Mouse (Mus musculus) hindbrain, embryonic 13.5 days (tissue): ENCODE data around the gene 1810049J17Rik. TPM values are rescaled to one million over a fixed set of nuclear protein-coding genes. Genes with fewer than 3 reads are reported as not detected.

ENCODE experiments used
- ATAC-seq: fragments of 200-750 bp; cut with Nextera tagmentation; 2 replicates; pipeline ENCODE4 v1.8.0; 2017; ENCODE audit warnings: moderate TSS enrichment; ENCODE audit not compliant: low FRiP score
- H3K27ac ChIP-seq: fragments of 300-500 bp; sonication (generic); 2 replicates; pipeline ENCODE4 v1.5.1; 2015; ENCODE audit warnings: inconsistent platforms, mild to moderate bottlenecking, moderate library complexity
- H3K27me3 ChIP-seq: fragments of 300-500 bp; sonication (generic); 2 replicates; pipeline ENCODE4 v1.6.1; 2015; ENCODE audit warnings: mild to moderate bottlenecking, inconsistent platforms
- H3K36me3 ChIP-seq: fragments of 300-500 bp; sonication (generic); 2 replicates; pipeline ENCODE4 v1.6.1; 2015; ENCODE audit warnings: mild to moderate bottlenecking, inconsistent platforms
- H3K4me1 ChIP-seq: fragments of 300-500 bp; sonication (generic); replicated peaks from 2 replicates; pipeline ENCODE4 v1.6.1; 2015; ENCODE audit warnings: inconsistent platforms
- H3K4me2 ChIP-seq: fragments of 300-500 bp; sonication (generic); 2 replicates; pipeline ENCODE4 v1.6.1; 2015; ENCODE audit warnings: inconsistent platforms, mild to moderate bottlenecking, moderate library complexity
- H3K4me3 ChIP-seq: fragments of 300-500 bp; sonication (generic); 2 replicates; pipeline ENCODE4 v1.5.1; 2015; ENCODE audit warnings: mild to moderate bottlenecking, inconsistent platforms
- H3K9ac ChIP-seq: fragments of 300-500 bp; sonication (generic); 2 replicates; pipeline ENCODE4 v1.6.1; 2015; ENCODE audit warnings: mild to moderate bottlenecking, inconsistent platforms
- H3K9me3 ChIP-seq: fragments of 300-500 bp; sonication (generic); 2 replicates; pipeline ENCODE4 v1.6.1; 2016; ENCODE audit warnings: inconsistent platforms
- WGBS: fragments of 180-500 bp; shearing (Covaris S2); methylation state at CpG from one replicate; pipeline ENCODE4 v1.1.7; 2015; 5-methylcytosine and 5-hydroxymethylcytosine counted together
- polyA plus RNA-seq: library from polyadenylated mRNA; unstranded; fragments of >200 nt; fragmentation: Nextera tagmentation; extraction: Ambion mirVana; gene quantifications from 2 replicates; pipeline ENCODE4 v1.2.1, GENCODE M21; 2015

1810049J17Rik gene
- polyA plus RNA-seq, 1 experiment from 2014 or later, result not detected

DNA sequence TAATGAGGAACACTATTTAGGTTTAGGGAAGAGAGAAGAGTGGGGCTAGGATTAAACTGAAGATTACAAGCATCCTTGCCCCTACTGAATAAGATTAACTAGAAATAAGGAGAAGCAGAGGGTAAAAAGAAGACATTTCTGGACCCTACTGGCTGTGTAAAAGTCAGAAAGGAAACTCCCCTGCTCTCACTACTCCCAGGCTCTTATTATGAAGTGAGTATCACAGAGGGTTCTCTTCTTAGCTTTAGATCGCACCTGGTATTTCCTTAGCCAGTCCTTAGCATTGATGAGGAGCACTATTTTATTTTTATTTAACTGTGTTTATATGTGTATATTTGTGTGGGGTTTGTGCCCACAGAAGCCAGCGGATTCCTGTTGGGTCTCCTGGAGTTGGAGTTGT, 25.5 kb downstream of the 1810049J17Rik start:
- Histone ChIP-seq H3K36me3 (no peaks in the 10 kb centered on the region), H3K27ac (no peak overlapping the region), H3K4me3 (no peak overlapping the region), H3K27me3 (no peaks in the 10 kb centered on the region), H3K9me3 (no peaks in the 10 kb centered on the region), H3K4me2 (no peak overlapping the region), H3K4me1 (no peaks in the 10 kb centered on the region), H3K9ac (no peak overlapping the region)
- no peak for ATAC-seq
- WGBS, result 75% methylated on average over 2 of the region's 2 CpGs

DNA sequence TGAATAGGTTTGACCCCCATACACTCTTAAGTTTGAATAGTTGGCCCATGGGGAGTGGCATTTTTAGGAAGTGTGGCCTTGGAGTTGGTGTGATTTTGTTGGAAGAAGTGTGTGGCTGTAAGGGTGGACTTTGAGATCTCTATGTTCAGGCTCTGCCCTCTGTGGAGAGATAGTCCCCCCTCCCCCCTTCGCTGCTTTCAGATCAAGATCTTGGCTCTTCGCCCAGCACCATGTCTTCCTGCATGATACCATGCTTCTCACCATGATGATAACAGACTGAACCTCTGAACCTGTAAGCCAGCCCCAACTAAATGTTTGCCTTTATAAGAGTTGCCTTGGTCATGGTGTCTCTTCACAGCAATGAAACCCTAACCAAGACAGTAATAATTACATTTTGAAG, 29.9 kb downstream of the 1810049J17Rik start:
- no peak overlapping the region for H3K9ac ChIP-seq
- no peak overlapping the region for H3K27ac ChIP-seq
- no peaks in the 10 kb centered on the region for H3K4me1 ChIP-seq
- no peaks in the 10 kb centered on the region for H3K36me3 ChIP-seq
- H3K27me3 ChIP-seq, result no peaks in the 10 kb centered on the region
- no peak overlapping the region for H3K4me3 ChIP-seq
- 92% methylated on average over 2 of the region's 2 CpGs for WGBS
- no peak overlapping the region for H3K4me2 ChIP-seq
- no peak for ATAC-seq
- H3K9me3 ChIP-seq, result no peaks in the 10 kb centered on the region

DNA sequence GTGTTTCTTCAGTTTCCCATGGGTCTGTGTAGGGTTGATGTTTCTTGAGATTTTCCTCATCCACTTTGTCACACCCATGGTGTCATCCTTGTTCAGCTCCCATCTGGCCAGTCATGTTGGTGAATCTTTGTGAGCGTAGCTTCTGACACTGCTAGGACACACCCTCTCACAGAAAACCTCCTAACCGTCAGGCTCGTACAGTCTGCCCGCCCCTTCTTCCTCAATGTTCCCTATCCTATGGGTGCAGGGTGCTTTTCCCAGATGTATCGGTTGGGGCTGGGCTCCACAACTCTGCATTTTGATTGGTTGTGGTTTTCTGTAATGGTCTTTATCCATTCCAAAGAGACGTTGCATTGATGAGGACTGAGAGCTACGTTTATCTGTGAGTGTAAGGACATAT, 31.4 kb downstream of the 1810049J17Rik start:
- H3K9me3 ChIP-seq, result no peaks in the 10 kb centered on the region
- H3K4me1 ChIP-seq, result no peaks in the 10 kb centered on the region
- no peaks in the 10 kb centered on the region for H3K36me3 ChIP-seq
- H3K27ac ChIP-seq, result no peak overlapping the region
- 84% methylated on average over 7 of the region's 7 CpGs for WGBS
- no peak overlapping the region for H3K4me2 ChIP-seq
- no peak overlapping the region for H3K9ac ChIP-seq
- H3K4me3 ChIP-seq, result no peak overlapping the region
- H3K27me3 ChIP-seq, result no peaks in the 10 kb centered on the region
- no peak for ATAC-seq

GRCm38 (mm10) chr15:12285535-12285809, 36.2 kb downstream of the 1810049J17Rik start:
- Histone ChIP-seq H3K27me3 (no peaks in the 10 kb centered on the region), H3K4me2 (no peak overlapping the region), H3K27ac (no peak overlapping the region), H3K36me3 (no peaks in the 10 kb centered on the region), H3K4me3 (no peak overlapping the region), H3K9ac (no peak overlapping the region), H3K4me1 (no peaks in the 10 kb centered on the region), H3K9me3 (peaks cover 8% of the 10 kb centered on the region; the same call in 1 of the 2 replicates)
- ATAC-seq, result no peak
- WGBS, result 80% methylated on average over 5 of the region's 5 CpGs

DNA sequence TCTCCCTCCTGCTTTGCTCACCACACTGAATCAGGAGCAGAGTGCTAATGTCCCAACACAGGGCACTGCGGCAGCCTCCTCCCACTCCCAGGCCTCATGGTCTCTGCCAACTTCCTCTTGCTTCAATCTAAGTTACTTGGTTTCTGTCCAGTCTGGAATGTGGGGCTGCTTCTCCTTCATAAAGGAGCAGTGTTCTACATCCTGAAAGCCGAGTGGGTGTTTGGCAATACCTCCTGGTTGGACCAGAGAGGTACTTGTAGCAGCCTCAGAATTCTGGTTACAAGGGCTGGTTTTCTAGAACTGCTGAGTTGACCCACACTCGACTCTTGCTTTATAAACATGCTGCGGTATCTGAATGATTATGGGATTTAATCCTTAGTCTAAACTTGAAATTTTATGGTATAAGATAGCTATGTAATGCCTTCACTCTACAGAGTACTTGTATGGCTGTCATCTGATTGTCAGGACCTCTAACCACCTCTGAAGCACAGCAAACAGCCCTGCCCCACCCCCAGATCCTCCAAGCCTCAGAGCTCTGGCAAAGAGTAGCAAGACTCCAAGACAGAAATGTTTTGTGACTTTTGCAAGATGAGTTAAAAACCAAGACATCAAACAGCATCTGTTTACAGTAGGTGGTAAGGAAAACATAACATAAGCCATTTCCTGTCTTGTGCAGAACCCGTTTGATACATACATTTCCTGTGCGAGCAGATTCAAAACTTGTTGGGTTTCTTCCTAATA, 36.7 kb downstream of the 1810049J17Rik start:
- Histone ChIP-seq H3K4me1 (no peaks in the 10 kb centered on the region), H3K9me3 (peaks cover 8% of the 10 kb centered on the region; the same call in 1 of the 2 replicates), H3K4me2 (no peak overlapping the region), H3K27me3 (no peaks in the 10 kb centered on the region), H3K4me3 (no peak overlapping the region), H3K27ac (no peak overlapping the region), H3K36me3 (no peaks in the 10 kb centered on the region), H3K9ac (no peak overlapping the region)
- 85% methylated on average over 6 of the region's 6 CpGs for WGBS
- ATAC-seq, result no peak

DNA sequence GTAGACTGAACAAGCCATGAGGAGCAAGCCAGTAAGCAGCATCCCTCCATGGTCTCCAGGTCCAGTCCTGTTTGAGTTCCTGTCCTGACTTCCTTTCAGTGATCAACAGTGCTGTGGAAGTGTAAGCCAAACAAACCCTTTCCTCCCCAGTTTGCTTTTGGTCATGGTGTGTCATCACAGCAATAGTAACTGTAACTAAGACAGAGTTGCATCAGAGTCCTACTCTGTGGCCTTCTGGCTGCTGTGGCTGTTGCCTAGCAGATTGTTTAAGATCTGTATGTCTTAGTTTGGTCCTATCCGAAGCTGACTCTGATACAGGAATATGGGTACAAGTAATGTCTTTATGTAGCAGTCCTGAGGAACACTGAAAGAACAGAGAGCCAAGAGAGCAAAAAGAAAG, 41.9 kb downstream of the 1810049J17Rik start:
- no peaks in the 10 kb centered on the region for H3K36me3 ChIP-seq
- WGBS, result 97% methylated on average over 1 of the region's 1 CpGs

GRCm38 (mm10) chr15:12275091-12275623, 46.5 kb downstream of the 1810049J17Rik start:
- no peak overlapping the region for H3K4me2 ChIP-seq
- no peaks in the 10 kb centered on the region; the same call in 1 of the 2 replicates for H3K4me1 ChIP-seq
- no peak overlapping the region for H3K27ac ChIP-seq
- WGBS, result 79% methylated on average over 4 of the region's 4 CpGs
- peaks cover 12% of the 10 kb centered on the region for H3K36me3 ChIP-seq
- no peak overlapping the region for H3K9ac ChIP-seq
- H3K4me3 ChIP-seq, result no peak overlapping the region
- H3K27me3 ChIP-seq, result no peaks in the 10 kb centered on the region
- no peaks in the 10 kb centered on the region for H3K9me3 ChIP-seq
- ATAC-seq, result no peak

More for the DNA sequence above, 41.9 kb downstream of the 1810049J17Rik start:
- Histone ChIP-seq H3K4me3 (no peak overlapping the region), H3K4me1 (no peaks in the 10 kb centered on the region), H3K27ac (no peak overlapping the region), H3K9me3 (peaks cover 8% of the 10 kb centered on the region; the same call in 1 of the 2 replicates), H3K27me3 (no peaks in the 10 kb centered on the region), H3K9ac (no peak overlapping the region), H3K4me2 (no peak overlapping the region)
- ATAC-seq, result no peak

- peaks cover 20% of the 10 kb centered on the region for H3K36me3 ChIP-seq
- no peak overlapping the region for H3K27ac ChIP-seq
- no peak for ATAC-seq
- H3K9me3 ChIP-seq, result no peaks in the 10 kb centered on the region
- H3K9ac ChIP-seq, result no peak overlapping the region
- no peaks in the 10 kb centered on the region; the same call in 1 of the 2 replicates for H3K4me1 ChIP-seq
- WGBS, result 63% methylated on average over 4 of the region's 4 CpGs
- no peak overlapping the region for H3K4me3 ChIP-seq
- no peaks in the 10 kb centered on the region for H3K27me3 ChIP-seq
- no peak overlapping the region for H3K4me2 ChIP-seq
Measured at GRCm38 (mm10) chr15:12274053-12274769, 47.5 kb downstream of the 1810049J17Rik start.

DNA sequence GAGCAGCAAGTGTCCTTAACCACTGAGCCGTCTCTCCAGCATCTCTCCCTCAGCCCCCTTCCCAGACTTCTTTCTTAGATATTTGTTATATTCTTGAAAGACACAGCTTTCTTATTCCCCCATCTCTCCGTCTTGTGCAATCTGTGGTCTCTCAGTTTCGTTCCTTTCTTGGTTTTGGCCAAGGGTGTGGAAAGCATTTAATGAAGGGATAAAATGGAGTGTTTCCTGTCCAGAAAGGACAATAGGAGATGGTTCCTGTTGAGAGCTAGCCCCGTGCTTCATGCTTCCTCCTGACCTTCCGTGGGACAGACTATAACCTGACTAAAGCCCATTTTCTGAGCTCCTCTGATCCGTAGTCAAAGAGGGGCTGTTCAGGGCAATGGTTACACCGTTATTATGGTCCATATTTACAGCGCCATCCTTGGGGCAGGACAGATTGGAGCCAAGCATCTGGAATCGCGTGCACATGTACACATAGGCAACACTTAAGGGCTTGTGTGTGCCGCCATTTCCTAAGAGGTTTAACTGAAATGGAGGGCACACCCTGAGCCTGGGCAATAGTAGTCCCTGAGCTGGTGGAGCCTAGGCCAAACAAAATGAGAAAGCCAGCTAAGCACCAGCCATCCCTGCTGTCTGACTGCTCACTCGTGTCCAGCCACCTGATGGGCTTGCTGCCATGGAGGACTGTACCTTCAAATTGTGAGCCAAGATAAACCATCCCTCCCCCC, 48.2 kb downstream of the 1810049J17Rik start:
- H3K9me3 ChIP-seq, result no peaks in the 10 kb centered on the region
- WGBS, result 88% methylated on average over 12 of the region's 12 CpGs
- no peaks in the 10 kb centered on the region; the same call in 1 of the 2 replicates for H3K4me1 ChIP-seq
- no peaks in the 10 kb centered on the region for H3K27me3 ChIP-seq
- H3K4me3 ChIP-seq, result no peak overlapping the region
- peaks cover 27% of the 10 kb centered on the region for H3K36me3 ChIP-seq
- no peak overlapping the region for H3K4me2 ChIP-seq
- H3K9ac ChIP-seq, result no peak overlapping the region
- ATAC-seq, result peak; percentile 31; the same call in 1 of the 2 replicates
- no peak overlapping the region for H3K27ac ChIP-seq

Other genes starting within 250 kb of the 1810049J17Rik start
- 147 and 159 TPM in 2 replicates for gene Zfr, start 204.1 kb downstream of the 1810049J17Rik start, polyA plus RNA-seq
- 7.7 and 8.3 TPM in 2 replicates for gene Mtmr12, start 116.9 kb downstream of the 1810049J17Rik start, polyA plus RNA-seq
- 67.1 and 75.1 TPM in 2 replicates for gene Golph3, start 449 bp downstream of the 1810049J17Rik start, polyA plus RNA-seq